Mouse (Mus musculus) small intestine, adult 2 months (tissue): ENCODE results near the gene Rnf115. TPM values are rescaled to one million over a fixed set of nuclear protein-coding genes. Genes with fewer than 3 reads are reported as not detected.
A peak's percentile ranks its signal among the peaks of the same experiment; 100 is the strongest.

Source experiments
- H3K27ac ChIP-seq: fragments of 200-500 bp; 2 replicates; pipeline ENCODE4 v1.5.1; 2012; ENCODE audit warnings: low read depth, low read length, control low read depth, inconsistent platforms; ENCODE audit not compliant: insufficient read depth
- H3K27me3 ChIP-seq: fragments of 200-500 bp; 2 replicates; pipeline ENCODE4 v1.6.1; 2012; ENCODE audit warnings: mild to moderate bottlenecking, moderate library complexity, low read length, inconsistent platforms; ENCODE audit not compliant: control insufficient read depth, insufficient read depth
- H3K36me3 ChIP-seq: fragments of 200-500 bp; 2 replicates; pipeline ENCODE4 v1.6.1; 2012; ENCODE audit warnings: mild to moderate bottlenecking, low read length, control low read depth, inconsistent platforms; ENCODE audit not compliant: control insufficient read depth, insufficient read depth
- H3K4me1 ChIP-seq: fragments of 200-500 bp; 2 replicates; pipeline ENCODE4 v1.6.1; 2012; ENCODE audit warnings: low read length, inconsistent platforms, mixed read lengths; ENCODE audit not compliant: control insufficient read depth, insufficient read depth, insufficient read length
- H3K4me3 ChIP-seq: fragments of 200-500 bp; 2 replicates; pipeline ENCODE4 v1.5.1; 2012; ENCODE audit warnings: low read depth, mild to moderate bottlenecking, control low read depth, inconsistent platforms, low read length, moderate library complexity
- CTCF ChIP-seq: fragments of 200-500 bp; IDR thresholded peaks from 2 replicates; pipeline ENCODE4 v1.5.1; 2012; ENCODE audit warnings: low read depth, mild to moderate bottlenecking, control low read depth, inconsistent platforms, low read length, moderate library complexity, mixed read lengths; ENCODE audit not compliant: insufficient replicate concordance, insufficient read length; ENCODE audit errors: extremely low read depth
- POLR2A ChIP-seq: fragments of 200-500 bp; IDR thresholded peaks from 2 replicates; pipeline ENCODE4 v1.6.1; 2012; ENCODE audit warnings: low read depth, mild to moderate bottlenecking, control low read depth, inconsistent platforms, low read length, moderate library complexity
- WGBS: fragments of 180-500 bp; shearing (Covaris S2); methylation state at CpG from one replicate; pipeline ENCODE4 v1.1.7; 2018; 5-methylcytosine and 5-hydroxymethylcytosine counted together
- polyA plus RNA-seq: library from polyadenylated mRNA; depleted of rRNA; stranded (reverse); fragments of >200 nt; gene quantifications from 2 replicates; pipeline ENCODE4 v1.2.3, GENCODE M21; 2012

Rnf115 gene
- polyA plus RNA-seq, 1 experiment, result 17.7 TPM

- peaks cover 25% of the 10 kb centered on the region for H3K4me1 ChIP-seq
- H3K27ac ChIP-seq, result peak overlapping the region; percentile 79
- WGBS, result 64% methylated on average over 6 of the region's 6 CpGs
- H3K36me3 ChIP-seq, result no peaks in the 10 kb centered on the region
- no peaks in the 10 kb centered on the region for H3K27me3 ChIP-seq
- no peak overlapping the region for H3K4me3 ChIP-seq
- no peak for TF ChIP-seq CTCF
- no peak for TF ChIP-seq POLR2A
Measured at GRCm38 (mm10) chr3:96820116-96820915, 92.9 kb downstream of the Rnf115 start.

GRCm38 (mm10) chr3:96821581-96821980 lies 94.1 kb downstream of the Rnf115 start:
- TF ChIP-seq POLR2A (no peak), CTCF (no peak)
- peaks cover 25% of the 10 kb centered on the region for H3K4me1 ChIP-seq
- H3K27me3 ChIP-seq, result no peaks in the 10 kb centered on the region
- H3K36me3 ChIP-seq, result no peaks in the 10 kb centered on the region
- WGBS, result 95% methylated on average over 4 of the region's 4 CpGs
- no peak overlapping the region for H3K27ac ChIP-seq
- no peak overlapping the region for H3K4me3 ChIP-seq

- TF ChIP-seq CTCF (no peak), POLR2A (no peak)
- peak overlapping the region; percentile 35 for H3K4me3 ChIP-seq
- H3K36me3 ChIP-seq, result no peaks in the 10 kb centered on the region
- WGBS, result 24% methylated on average over 3 of the region's 3 CpGs
- peak overlapping the region; percentile 78; the same call in 1 of the 2 replicates for H3K27ac ChIP-seq
- H3K4me1 ChIP-seq, result peaks cover 27% of the 10 kb centered on the region
- H3K27me3 ChIP-seq, result no peaks in the 10 kb centered on the region
Measured at GRCm38 (mm10) chr3:96823701-96824100, 96.2 kb downstream of the Rnf115 start.

GRCm38 (mm10) chr3:96824614-96825013 lies 97.2 kb downstream of the Rnf115 start:
- H3K36me3 ChIP-seq, result no peaks in the 10 kb centered on the region
- no peak for TF ChIP-seq POLR2A
- TF ChIP-seq CTCF, result no peak
- peak overlapping the region; percentile 26; the same call in 1 of the 2 replicates for H3K27ac ChIP-seq
- H3K27me3 ChIP-seq, result no peaks in the 10 kb centered on the region
- peak overlapping the region; percentile 42 for H3K4me3 ChIP-seq
- 71% methylated on average over 12 of the region's 12 CpGs for WGBS
- peaks cover 32% of the 10 kb centered on the region for H3K4me1 ChIP-seq

- Histone ChIP-seq H3K4me3 (peak overlapping the region; percentile 42; the same call in 1 of the 2 replicates), H3K27ac (no peak overlapping the region), H3K4me1 (peaks cover 30% of the 10 kb centered on the region), H3K27me3 (no peaks in the 10 kb centered on the region), H3K36me3 (no peaks in the 10 kb centered on the region)
- TF ChIP-seq CTCF, result no peak
- WGBS, result 72% methylated on average over 11 of the region's 11 CpGs
Measured at GRCm38 (mm10) chr3:96825261-96825660, 97.8 kb downstream of the Rnf115 start.

- H3K27ac ChIP-seq, result peak overlapping the region; percentile 91
Measured at GRCm38 (mm10) chr3:96828308-96828864, 100.9 kb downstream of the Rnf115 start.

GRCm38 (mm10) chr3:96828984-96829383 lies 101.5 kb downstream of the Rnf115 start, which contains the start of the genes Pdzk1 and Cd160:
Gene Pdzk1, plus strand, starts transcription at chr3:96829284.
Gene Cd160, minus strand, starts transcription at chr3:96829351.
- Histone ChIP-seq H3K27ac (peak within 1 kb of the TSS; percentile 91), H3K4me3 (peak within 1 kb of the TSS; percentile 68), H3K27me3 (no peaks in the 10 kb centered on the region), H3K36me3 (peaks cover 3% of the 10 kb centered on the region; the same call in 1 of the 2 replicates), H3K4me1 (peaks cover 21% of the 10 kb centered on the region; the same call in 1 of the 2 replicates)
- 85% methylated on average over 1 of the region's 1 CpGs for WGBS
- TF ChIP-seq POLR2A, result no peak

More at GRCm38 (mm10) chr3:96828308-96828864, 100.9 kb downstream of the Rnf115 start:
- H3K27me3 ChIP-seq, result no peaks in the 10 kb centered on the region
- 25% methylated on average over 15 of the region's 15 CpGs for WGBS
- peak overlapping the region; percentile 67 for H3K4me3 ChIP-seq
- TF ChIP-seq CTCF, result peak; percentile 13; the same call in 1 of the 2 replicates
- peak; percentile 39; the same call in 1 of the 2 replicates for TF ChIP-seq POLR2A
- peaks cover 3% of the 10 kb centered on the region; the same call in 1 of the 2 replicates for H3K36me3 ChIP-seq
- H3K4me1 ChIP-seq, result peaks cover 24% of the 10 kb centered on the region; the same call in 1 of the 2 replicates
